Mouse (Mus musculus) cerebellum, adult 18-20 months (tissue): ENCODE data around the gene Gm9837.
"Not testable (repeated sequence)": the region's sequence is repeated elsewhere in the genome, so short reads cannot be mapped to it uniquely, and the experiment has no call there.

Experiments used
- DNase-seq, 2 experiments: peaks; one replicate each; pipeline ENCODE4 v3.0.0; 2021

Gene Gm9837

GRCm38 (mm10) chr11:53452396-53452795 is 17.9 kb downstream of the Gm9837 start:
- DNase-seq, result peak; percentile 59 to 67

DNA sequence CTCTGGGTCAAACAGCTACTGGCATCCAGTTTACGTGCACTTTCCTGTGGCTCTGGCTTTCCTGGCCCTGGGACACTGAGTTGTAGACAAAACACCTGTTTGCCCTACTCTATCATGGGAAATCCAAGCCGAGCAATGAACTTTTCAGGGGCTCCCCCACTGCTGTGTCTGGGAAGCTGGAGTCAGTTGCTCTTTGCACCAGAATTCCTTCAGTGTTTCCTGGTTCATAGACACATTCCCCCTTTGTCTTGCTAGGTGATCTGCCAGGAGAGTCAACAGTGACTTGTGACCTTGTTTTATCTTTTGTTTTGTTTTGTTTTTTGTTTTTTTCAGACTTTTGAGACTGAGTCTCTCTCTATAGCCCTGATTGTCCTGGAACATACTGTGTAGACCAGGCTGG is 18.9 kb downstream of the Gm9837 start:
- DNase-seq, result no peak

- DNase-seq, result no peak
These were observed 20.1 kb downstream of the Gm9837 start for GRCm38 (mm10) chr11:53450070-53450705.

DNA sequence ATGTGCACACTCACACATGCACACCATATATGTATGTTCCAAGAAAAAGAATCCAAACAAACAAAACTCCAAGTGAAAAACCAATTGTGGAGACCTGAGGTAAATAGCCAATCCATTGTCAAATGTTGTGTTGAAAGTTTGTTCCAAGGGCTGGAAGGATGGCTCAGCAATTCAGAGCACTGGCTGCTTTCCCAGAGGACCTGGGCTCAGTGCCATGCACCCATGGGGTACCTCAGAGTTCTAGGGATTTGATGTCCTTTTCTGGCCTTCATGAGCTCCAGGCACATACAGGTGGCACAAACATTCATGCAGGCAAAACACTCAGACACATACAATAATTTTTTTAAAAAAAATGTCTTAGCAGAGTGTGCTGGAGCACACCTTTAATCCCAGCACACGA is 21.8 kb downstream of the Gm9837 start:
- peak; percentile 93 to 96 for DNase-seq

DNA sequence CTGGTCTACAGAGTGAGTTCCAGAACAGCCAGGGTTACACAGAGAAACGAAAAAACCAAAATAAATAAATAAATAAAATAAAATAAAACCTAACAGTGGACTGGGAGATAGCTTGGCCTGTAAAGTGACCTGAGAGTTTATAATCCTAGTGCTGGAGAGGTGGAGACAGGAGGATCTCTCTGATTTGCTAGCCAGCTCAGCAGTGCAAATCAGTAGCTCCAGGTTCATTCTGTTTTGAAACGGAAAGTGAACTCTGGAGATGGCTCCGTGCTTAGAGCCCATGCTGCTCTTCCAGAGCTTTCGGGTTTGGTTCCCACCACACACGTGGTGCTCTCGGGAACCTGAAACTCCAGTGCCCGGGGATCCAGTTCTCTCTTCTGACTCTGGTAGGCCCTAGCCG is 22.3 kb downstream of the Gm9837 start:
- DNase-seq, result no peak

DNA sequence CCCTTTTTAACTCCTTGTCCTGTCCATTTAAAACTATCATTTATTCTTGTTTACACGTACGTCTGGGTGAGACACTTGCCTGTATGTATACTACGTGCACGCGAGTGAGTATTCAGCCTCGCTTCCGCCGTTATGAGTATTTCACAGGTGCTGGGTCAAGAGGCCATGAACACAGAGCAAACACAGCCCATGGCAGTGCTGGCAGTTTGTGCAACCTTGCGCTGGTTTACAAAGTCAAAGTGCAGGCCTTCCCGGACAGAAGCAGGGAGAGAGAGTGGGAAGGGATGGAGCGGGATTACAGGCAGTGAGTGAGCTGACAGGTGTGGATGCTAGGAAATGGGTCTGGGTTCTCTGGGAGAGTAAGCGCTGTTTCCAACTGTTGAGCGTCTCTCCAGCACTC is 24.1 kb downstream of the Gm9837 start:
- no peak for DNase-seq

- DNase-seq, result no peak
These were observed 24.7 kb downstream of the Gm9837 start for GRCm38 (mm10) chr11:53445562-53445961.

- peak; percentile 51 to 67 for DNase-seq
These were observed 26.4 kb downstream of the Gm9837 start for GRCm38 (mm10) chr11:53443861-53444260.

DNA sequence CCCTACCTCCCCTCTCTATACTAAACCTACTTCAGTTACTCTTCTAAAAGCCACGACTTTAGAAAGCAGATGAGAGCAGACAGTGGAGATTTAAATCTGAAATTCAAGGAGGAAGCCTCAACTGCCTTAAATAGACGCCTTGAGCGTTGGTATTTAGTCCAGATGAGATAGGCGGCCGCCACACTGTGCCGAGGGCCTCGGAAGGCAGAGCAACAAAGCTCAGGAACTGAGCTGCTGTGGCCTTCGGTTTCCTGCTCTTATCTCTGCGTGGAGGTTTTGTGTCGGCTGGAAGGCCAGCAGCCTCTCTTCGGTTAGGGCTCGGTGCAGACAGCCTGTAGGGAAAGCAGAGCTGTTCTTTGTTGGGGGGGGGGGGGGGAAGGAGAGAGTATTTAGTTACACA is 28.4 kb downstream of the Gm9837 start:
- no peak for DNase-seq

GRCm38 (mm10) chr11:53436338-53436737 is 33.9 kb downstream of the Gm9837 start:
- no peak for DNase-seq

DNA sequence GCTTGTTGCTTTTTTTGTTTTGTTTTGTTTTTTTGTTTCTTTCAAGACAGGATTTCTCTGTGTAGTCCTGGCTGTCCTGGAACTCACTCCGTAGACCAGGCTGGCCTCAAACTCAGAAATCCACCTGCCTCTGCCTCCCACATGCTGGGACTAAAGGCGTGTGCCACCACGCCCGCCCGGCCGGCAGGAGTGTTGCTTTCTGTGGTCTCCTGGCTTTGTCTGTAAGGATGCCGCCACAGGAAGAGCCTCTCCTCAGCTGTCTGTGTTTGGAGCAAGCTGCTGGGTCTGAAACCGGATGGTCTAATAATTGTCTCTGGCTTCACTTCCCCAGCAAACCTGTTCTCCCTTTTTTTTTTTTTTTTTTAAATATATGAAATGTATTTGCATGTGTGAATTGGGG is 34.8 kb downstream of the Gm9837 start:
- DNase-seq, result no peak

GRCm38 (mm10) chr11:53433057-53433456 is 37.2 kb downstream of the Gm9837 start:
- no peak for DNase-seq

- DNase-seq, result no peak
These were observed 38.8 kb downstream of the Gm9837 start for GRCm38 (mm10) chr11:53431347-53432056.

DNA sequence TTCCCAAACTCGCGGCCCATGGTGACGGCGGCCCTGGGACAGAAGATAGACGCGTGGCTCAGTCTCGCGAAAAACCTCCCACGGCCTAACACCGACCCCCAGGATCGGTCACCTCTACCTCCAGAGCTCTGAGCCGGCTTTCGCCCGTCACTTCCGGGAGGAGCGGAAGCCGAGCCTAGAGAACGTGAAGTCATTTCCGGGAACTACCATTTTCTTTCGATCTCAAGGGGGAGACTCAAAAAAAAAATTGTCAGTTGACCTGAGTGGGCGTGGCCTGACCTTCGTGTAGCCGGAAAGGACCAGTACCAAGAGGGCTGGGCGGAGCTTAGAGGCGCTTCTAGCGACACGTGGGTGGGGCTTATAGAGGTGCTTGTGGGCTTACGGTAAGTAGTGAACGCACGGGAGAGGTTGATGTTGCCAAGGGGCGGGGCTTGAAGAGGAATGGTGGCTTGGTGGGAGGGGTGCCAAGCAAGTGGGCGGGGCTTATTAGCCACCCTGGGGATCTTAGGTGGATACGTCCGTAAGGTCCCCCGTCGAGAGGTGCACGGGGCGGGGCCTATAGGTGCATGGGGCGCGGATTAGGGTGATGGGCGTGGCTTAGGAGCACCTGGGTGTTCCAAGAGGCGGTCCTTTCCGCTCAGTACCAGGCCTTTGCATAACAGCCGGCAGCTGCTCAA is 39.5 kb downstream of the Gm9837 start, which contains the start of the genes Uqcrq and Gdf9:
Gene Uqcrq (minus strand): TSS at position 162 of the 677 bp plus-strand sequence.
Gene Gdf9 (plus strand): TSS at position 354 of the 677 bp plus-strand sequence.
- DNase-seq, result peak; percentile 100

- DNase-seq, result no peak
These were observed 40.0 kb downstream of the Gm9837 start for GRCm38 (mm10) chr11:53430300-53430669.

- no peak for DNase-seq
These were observed 41.1 kb downstream of the Gm9837 start for GRCm38 (mm10) chr11:53429182-53429581.

- DNase-seq, result no peak
These were observed 41.6 kb downstream of the Gm9837 start for GRCm38 (mm10) chr11:53428716-53429057.

DNA sequence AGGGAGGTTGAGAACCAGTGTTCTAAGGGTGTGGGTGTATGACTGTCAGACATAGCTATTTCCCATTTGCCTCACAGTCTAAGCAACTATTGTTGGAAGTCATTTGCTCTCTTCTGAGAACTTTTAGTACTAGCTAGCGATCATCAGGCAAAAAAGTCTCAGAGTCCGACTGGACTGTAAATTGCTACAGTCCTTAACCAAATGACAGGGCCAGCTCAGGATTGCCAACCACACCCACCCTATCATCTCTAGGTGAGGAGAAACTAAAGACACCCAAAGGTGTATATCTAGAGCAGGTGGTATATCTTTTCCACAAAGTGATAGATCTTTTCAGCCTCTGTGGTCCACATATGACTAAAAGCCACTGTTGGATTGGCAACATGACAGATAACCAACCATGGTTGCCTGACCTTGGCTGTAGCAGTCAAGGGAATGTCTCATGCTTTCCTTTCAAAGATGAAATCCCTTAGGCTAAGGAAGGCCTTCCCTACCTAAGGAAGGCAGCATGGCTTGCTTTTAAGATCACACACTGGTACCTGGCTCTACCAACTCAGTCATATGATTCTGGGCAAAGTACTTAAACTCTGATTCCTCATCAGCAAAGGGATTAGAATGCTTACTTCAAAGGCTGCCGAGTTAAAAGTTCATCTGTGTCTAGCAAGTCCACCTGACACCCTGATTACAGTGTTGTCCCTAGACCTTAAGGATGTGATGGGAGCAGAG is 42.1 kb downstream of the Gm9837 start:
- no peak for DNase-seq

DNA sequence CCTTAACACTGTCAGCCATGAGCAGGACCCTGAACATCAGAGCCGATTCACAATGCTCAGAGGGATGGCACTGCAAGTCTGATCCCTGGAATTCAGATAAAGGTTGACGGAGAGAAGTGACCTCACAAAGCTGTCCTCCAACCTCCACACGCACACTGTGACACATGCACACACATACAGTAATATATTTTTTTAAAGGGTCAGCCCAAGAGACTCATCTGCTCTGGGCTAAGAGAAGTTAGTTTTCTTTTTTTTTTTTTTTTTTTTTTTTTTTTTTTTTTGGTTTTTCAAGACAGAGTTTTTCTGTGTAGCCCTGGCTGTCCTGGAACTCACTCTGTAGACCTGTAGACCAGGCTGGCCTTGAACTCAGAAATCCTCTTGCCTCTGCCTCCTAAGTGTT is 43.4 kb downstream of the Gm9837 start:
- DNase-seq, result not testable (repeated sequence)

- DNase-seq, result no peak
These were observed 44.5 kb downstream of the Gm9837 start for GRCm38 (mm10) chr11:53425711-53426255.

GRCm38 (mm10) chr11:53425251-53425650 is 45.0 kb downstream of the Gm9837 start:
- DNase-seq, result no peak

DNA sequence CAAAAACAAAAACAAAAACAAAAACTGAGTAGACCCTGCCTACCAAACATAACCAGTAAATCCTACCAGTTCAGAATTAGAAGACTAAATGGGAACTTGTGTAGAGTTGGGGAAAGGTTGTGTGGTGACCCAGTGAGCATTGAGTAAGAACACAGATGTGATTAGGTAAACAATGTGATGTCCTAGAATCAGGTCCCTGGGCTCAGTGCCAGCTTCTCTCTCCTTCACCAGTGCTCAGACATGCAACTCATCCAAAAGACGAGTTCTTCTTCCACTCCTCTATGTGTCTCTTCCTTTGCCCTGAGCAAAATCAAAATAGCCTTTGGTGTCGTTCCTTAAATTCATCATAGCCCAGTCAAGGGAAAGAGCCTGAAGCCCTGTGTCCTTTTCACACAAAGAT is 45.5 kb downstream of the Gm9837 start:
- DNase-seq, result no peak

DNA sequence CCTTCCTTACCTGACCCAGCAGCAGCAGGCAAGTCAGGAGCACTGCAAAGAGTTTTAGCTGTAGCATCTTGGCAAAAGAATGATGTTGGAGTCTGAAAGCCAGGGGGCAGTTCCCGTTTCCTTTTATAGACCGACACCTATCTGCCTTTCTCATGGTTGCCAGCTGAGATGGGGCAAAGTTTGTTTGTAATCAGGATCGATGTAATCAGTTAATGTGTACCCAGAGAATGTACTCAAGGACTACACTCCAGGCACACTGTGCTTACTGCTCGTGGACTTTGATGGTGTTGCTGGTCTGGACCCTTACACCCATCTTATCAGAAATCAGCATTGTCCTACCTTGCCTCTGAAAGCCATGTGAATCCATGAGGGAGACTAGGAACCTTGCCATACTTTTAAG is 47.2 kb downstream of the Gm9837 start, which contains the start of gene Leap2:
Gene Leap2 (minus strand): TSS at position 135 of the 400 bp plus-strand sequence.
- no peak for DNase-seq
